Mouse (Mus musculus) bone marrow, adult 2 months (tissue): ENCODE measurements around the gene Plekhb2. TPM values are rescaled to one million over a fixed set of nuclear protein-coding genes. Genes with fewer than 3 reads are reported as not detected.

Source experiments
- H3K27ac ChIP-seq: fragments of 200-500 bp; 2 replicates; pipeline ENCODE4 v1.5.1; 2012; ENCODE audit warnings: low read depth, mild to moderate bottlenecking, control low read depth, inconsistent platforms, low read length; ENCODE audit not compliant: control insufficient read depth, poor library complexity, insufficient read depth
- H3K4me1 ChIP-seq: fragments of 200-500 bp; 2 replicates; pipeline ENCODE4 v1.6.1; 2011; ENCODE audit warnings: low read length; ENCODE audit not compliant: control insufficient read depth, insufficient read depth
- H3K4me3 ChIP-seq: fragments of 200-500 bp; replicated peaks from 2 replicates; pipeline ENCODE3; 2011; ENCODE audit warnings: mild to moderate bottlenecking, low read depth, low read length, control low read depth; ENCODE audit not compliant: control insufficient read depth
- CTCF ChIP-seq: fragments of 200-500 bp; IDR thresholded peaks from 2 replicates; pipeline ENCODE4 v1.5.1; 2011; ENCODE audit warnings: low read length, control low read depth; ENCODE audit not compliant: control insufficient read depth, insufficient read depth
- POLR2A ChIP-seq: fragments of 200-500 bp; IDR thresholded peaks from 2 replicates; pipeline ENCODE4 v1.6.1; 2011; ENCODE audit warnings: low read depth, mild to moderate bottlenecking, control low read depth, low read length, borderline replicate concordance; ENCODE audit not compliant: control insufficient read depth
- WGBS: fragments of 180-500 bp; shearing (Covaris S2); methylation state at CpG from one replicate; pipeline ENCODE4 v1.1.7; 2018; 5-methylcytosine and 5-hydroxymethylcytosine counted together
- polyA plus RNA-seq: library from polyadenylated mRNA; stranded (reverse); fragments of >200 nt; gene quantifications from 2 replicates; pipeline ENCODE4 v1.2.4, GENCODE M21; 2011; ENCODE audit warnings: low replicate concordance; ENCODE audit not compliant: missing spikeins, insufficient read depth, insufficient read length

Gene Plekhb2
- polyA plus RNA-seq, 1 experiment, result 57.1 TPM

DNA sequence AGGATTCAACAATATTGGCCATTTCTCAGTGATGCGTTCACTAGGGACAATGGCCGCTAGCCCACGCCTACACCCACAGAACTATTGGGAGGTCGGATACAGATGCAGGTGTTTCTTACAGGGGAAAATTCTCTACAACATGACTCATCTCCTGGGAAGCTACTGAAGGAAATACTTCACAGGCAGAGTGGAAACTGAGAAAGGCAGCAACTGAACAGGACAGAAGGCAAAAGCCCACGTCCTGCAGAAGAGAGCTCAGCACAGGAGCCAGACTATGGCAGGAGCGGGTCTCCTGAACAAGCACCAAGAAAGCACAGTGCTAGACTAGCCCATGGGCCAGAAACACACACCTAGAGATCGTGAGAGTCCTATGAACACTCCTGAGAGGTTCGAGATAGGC, 25.6 kb upstream of the Plekhb2 start:
- H3K4me3 ChIP-seq, result no peak overlapping the region
- TF ChIP-seq CTCF (no peak), POLR2A (no peak)
- H3K4me1 ChIP-seq, result peaks cover 6% of the 10 kb centered on the region; the same call in 1 of the 2 replicates
- H3K27ac ChIP-seq, result no peak overlapping the region
- 84% methylated on average over 8 of the region's 8 CpGs for WGBS

- TF ChIP-seq POLR2A, result no peak
- no peak for TF ChIP-seq CTCF
- WGBS, result 72% methylated on average over 9 of the region's 9 CpGs
- Histone ChIP-seq H3K4me3 (no peak overlapping the region), H3K27ac (no peak overlapping the region), H3K4me1 (peaks cover 6% of the 10 kb centered on the region)
These were observed 23.9 kb upstream of the Plekhb2 start for GRCm38 (mm10) chr1:34825909-34826308.

GRCm38 (mm10) chr1:34827900-34828299, 21.9 kb upstream of the Plekhb2 start:
- Histone ChIP-seq H3K27ac (no peak overlapping the region), H3K4me3 (no peak overlapping the region), H3K4me1 (peaks cover 7% of the 10 kb centered on the region)
- TF ChIP-seq POLR2A (no peak), CTCF (no peak)
- 44% methylated on average over 7 of the region's 7 CpGs for WGBS

DNA sequence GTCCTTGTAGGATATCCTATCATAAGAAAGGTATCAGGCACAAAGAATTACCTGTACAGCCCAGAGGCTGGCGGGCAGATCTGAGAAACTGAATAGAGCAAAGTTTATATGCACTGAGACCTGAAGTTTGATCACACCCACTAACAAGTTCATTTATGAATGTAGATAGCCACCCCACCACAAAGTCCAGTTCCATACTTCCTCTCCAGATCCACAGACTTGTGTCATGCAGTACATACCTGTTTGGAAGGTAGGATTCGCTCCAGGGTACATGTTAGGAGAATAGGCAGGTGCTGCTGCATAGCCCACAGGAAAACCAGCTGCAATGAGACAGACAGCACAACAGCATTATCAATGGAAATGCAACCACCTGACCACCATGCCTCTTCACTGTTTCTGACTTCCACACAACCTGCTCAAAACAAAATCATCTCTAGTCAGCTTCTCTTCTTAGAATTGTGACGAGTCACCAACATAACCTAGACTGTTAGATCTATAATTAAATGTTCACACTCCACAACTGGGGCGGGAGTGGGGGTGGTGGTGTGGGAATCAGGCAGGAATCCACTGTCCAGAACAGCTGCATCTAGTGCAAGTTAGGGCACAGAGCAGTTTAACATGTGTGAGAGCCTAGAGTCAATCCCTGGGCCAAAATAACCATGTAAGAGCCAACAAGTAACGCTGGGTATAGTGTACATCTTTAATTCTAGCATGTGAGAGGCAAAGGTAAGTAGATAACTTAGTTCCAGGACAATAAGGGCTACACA, 21.1 kb upstream of the Plekhb2 start:
- WGBS, result 84% methylated on average over 5 of the region's 5 CpGs
- TF ChIP-seq POLR2A (no peak), CTCF (no peak)
- no peak overlapping the region for H3K4me3 ChIP-seq
- H3K27ac ChIP-seq, result no peak overlapping the region
- peaks cover 5% of the 10 kb centered on the region for H3K4me1 ChIP-seq

DNA sequence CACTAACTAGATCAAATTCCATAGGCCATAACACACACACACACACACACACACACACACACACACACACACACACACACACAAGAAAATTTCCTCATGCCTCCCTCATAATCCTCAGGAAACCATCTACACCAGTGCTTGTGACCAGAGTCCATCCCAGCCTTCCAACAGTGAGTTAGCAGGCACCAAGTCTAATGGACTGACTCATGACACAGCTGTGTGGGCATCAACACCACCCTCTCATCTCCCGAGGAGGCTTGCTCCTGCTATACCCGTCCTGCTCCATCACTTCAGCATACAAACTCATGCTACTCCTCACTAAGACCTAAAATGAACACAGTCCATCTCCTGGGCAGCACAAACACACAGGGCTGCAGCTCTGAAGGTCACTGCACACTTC, 18.8 kb upstream of the Plekhb2 start:
- H3K27ac ChIP-seq, result no peak overlapping the region
- 75% methylated on average over 2 of the region's 2 CpGs for WGBS
- TF ChIP-seq POLR2A (no peak), CTCF (no peak)
- H3K4me3 ChIP-seq, result no peak overlapping the region
- peaks cover 4% of the 10 kb centered on the region for H3K4me1 ChIP-seq

DNA sequence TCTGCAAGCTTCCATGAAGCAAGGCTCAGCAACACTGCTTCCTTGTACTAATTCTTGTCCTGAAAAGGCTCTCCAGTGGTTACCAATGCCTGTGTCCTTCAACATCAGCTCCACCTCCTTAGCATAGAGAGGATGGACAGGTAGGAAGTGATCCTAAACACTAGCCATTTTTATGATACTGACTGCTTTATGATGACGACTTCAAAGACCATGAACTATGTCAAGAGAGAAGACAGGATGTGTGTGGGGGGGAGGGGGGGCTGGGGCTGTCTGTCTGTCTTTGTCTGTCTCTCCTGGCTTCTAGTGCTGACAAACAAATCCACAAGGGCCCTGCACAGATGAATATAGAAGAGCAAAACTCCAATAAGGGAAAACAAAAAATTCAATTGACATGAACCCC, 18.4 kb upstream of the Plekhb2 start:
- WGBS, result 39% methylated on average over 1 of the region's 1 CpGs
- no peak overlapping the region for H3K27ac ChIP-seq
- H3K4me1 ChIP-seq, result peaks cover 4% of the 10 kb centered on the region
- no peak overlapping the region for H3K4me3 ChIP-seq
- no peak for TF ChIP-seq POLR2A
- TF ChIP-seq CTCF, result no peak

DNA sequence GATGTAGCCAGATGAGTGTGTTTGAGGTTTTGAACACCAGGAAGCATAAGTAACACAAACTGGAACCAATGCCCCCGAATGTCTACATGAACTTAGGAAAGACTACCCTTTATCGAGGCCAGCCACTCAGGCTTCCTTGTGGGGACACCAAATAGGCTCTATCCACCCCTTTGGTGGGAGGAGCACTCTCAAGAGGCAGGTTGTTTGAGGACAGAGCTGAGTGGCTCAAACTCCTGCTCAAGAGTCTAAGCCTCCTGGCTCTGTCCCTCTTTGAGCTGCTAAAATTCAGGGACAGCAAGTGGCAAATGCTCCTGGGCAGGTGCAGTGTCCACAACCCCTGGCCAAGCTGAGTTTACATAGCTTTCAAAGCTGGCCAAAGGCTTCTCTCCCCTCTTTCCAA, 14.9 kb upstream of the Plekhb2 start:
- no peak for TF ChIP-seq CTCF
- no peak for TF ChIP-seq POLR2A
- Histone ChIP-seq H3K4me1 (peaks cover 3% of the 10 kb centered on the region), H3K4me3 (no peak overlapping the region), H3K27ac (no peak overlapping the region)
- WGBS, result 16% methylated on average over 2 of the region's 2 CpGs

GRCm38 (mm10) chr1:34837951-34838689, 11.7 kb upstream of the Plekhb2 start:
- Histone ChIP-seq H3K27ac (no peak overlapping the region), H3K4me3 (no peak overlapping the region), H3K4me1 (peaks cover 8% of the 10 kb centered on the region)
- WGBS, result 58% methylated on average over 6 of the region's 6 CpGs
- TF ChIP-seq POLR2A (no peak), CTCF (no peak)
